Mouse (Mus musculus) ES-Bruce4 (cell line): ENCODE measurements around the gene Pgd. TPM values are rescaled to one million over a fixed set of nuclear protein-coding genes. Genes with fewer than 3 reads are reported as not detected.

Experiments used
- H3K27ac ChIP-seq: 2 replicates; pipeline ENCODE4 v1.5.1; 2012; ENCODE audit warnings: low read length, inconsistent platforms; ENCODE audit not compliant: insufficient read depth
- H3K27me3 ChIP-seq: 2 replicates; pipeline ENCODE4 v1.6.1; 2012; ENCODE audit warnings: mild to moderate bottlenecking, low read length, inconsistent platforms; ENCODE audit not compliant: control insufficient read depth, poor library complexity, insufficient read depth, severe bottlenecking
- H3K36me3 ChIP-seq: 2 replicates; pipeline ENCODE4 v1.6.1; 2012; ENCODE audit warnings: inconsistent platforms, mild to moderate bottlenecking, low read length, moderate library complexity; ENCODE audit not compliant: control insufficient read depth, poor library complexity, insufficient read depth, severe bottlenecking
- H3K4me1 ChIP-seq: one replicate; pipeline ENCODE4 v1.8.1; 2011; ENCODE audit warnings: low read length; ENCODE audit not compliant: control insufficient read depth, insufficient read depth
- H3K4me3 ChIP-seq: 2 replicates; pipeline ENCODE4 v1.5.1; 2011; ENCODE audit warnings: low read depth, mild to moderate bottlenecking, low read length
- H3K9ac ChIP-seq: 2 replicates; pipeline ENCODE4 v1.6.1; 2012; ENCODE audit warnings: low read depth, mild to moderate bottlenecking, inconsistent platforms; ENCODE audit not compliant: poor library complexity, severe bottlenecking
- H3K9me3 ChIP-seq: replicated peaks from 2 replicates; pipeline ENCODE4 v1.6.1; 2012; ENCODE audit warnings: mild to moderate bottlenecking, low read length, inconsistent platforms; ENCODE audit not compliant: control insufficient read depth, poor library complexity, insufficient read depth, severe bottlenecking
- CTCF ChIP-seq: IDR thresholded peaks from one replicate; pipeline ENCODE4 v1.8.1; 2011; ENCODE audit warnings: low read depth, low read length
- EP300 ChIP-seq: IDR thresholded peaks from 2 replicates; pipeline ENCODE4 v1.6.1; 2011; ENCODE audit warnings: low read depth, low read length; ENCODE audit not compliant: insufficient read depth
- POLR2A ChIP-seq: IDR thresholded peaks from one replicate; pipeline ENCODE4 v1.8.1; 2011; ENCODE audit warnings: low read length; ENCODE audit not compliant: insufficient read depth
- polyA plus RNA-seq: library from polyadenylated mRNA; stranded (reverse); fragments of >200 nt; gene quantifications from 2 replicates; pipeline ENCODE4 v1.2.4, GENCODE M21; 2011; ENCODE audit warnings: low read depth; ENCODE audit not compliant: missing spikeins, insufficient read depth, insufficient read length

Gene Pgd
- polyA plus RNA-seq, 1 experiment, result 109 TPM

DNA sequence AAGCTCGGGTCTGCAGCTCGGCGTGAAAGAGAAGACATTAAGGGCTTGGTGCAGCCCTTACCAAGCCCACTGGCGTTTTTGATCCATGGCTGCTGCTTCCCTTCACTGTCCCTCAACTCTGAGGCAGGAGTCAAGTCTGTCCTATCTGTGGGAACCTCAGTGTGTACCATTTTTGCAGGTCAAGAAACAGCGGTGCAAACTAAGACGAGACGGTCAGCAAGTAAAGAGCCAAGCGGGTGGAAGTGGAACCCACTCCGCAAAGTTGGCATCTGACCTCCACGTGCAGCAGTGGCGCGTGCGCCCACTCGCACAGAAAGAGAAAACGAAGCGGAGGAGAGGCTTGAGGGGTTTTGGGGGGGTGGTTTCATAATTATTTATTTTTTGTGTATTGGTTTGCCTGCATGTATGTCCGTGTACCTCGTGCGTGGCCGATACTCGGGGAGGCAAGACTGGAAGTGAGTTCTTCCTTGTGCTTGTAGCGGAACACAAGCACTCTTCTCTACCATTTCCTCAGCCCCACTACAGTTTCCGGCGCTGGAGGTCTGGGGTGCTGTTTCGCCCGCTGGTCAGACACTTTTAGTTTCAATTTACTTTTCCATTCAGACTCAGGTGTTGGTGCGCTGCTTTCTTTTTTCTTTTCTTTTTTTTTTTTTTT lies 513 bp upstream of the Pgd start:
- H3K27me3 ChIP-seq, result no peaks in the 10 kb centered on the region
- H3K36me3 ChIP-seq, result peaks cover 4% of the 10 kb centered on the region; the same call in 1 of the 2 replicates
- H3K4me1 ChIP-seq, result no peaks in the 10 kb centered on the region
- peak overlapping the region; percentile 93 for H3K4me3 ChIP-seq
- H3K9ac ChIP-seq, result peak overlapping the region; percentile 69
- H3K9me3 ChIP-seq, result no peaks in the 10 kb centered on the region
- TF ChIP-seq CTCF (no peak), POLR2A (no peak), EP300 (no peak)
- H3K27ac ChIP-seq, result peak overlapping the region; percentile 3; the same call in 1 of the 2 replicates

DNA sequence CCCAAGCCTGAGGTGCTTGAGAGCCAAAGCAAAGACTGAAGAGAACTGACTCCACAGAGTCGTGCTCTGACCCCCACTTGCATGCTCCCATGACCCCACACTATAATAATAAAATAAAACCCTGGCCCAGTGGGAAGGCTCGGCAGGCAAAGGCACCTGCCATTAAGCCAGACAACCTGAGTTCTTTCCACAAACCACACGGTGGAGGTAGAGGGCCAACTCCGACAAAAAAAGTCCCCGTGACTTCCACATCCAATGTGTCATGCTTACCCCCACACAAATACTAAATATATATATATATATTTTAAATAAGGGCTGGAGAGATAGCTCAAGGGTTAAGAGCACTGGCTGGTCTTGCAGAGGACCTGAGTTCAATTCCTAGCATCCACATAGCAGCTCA lies 2.4 kb downstream of the Pgd start:
- Histone ChIP-seq H3K4me1 (peaks cover 7% of the 10 kb centered on the region), H3K27me3 (no peaks in the 10 kb centered on the region), H3K36me3 (peaks cover 4% of the 10 kb centered on the region; the same call in 1 of the 2 replicates), H3K27ac (no peak overlapping the region), H3K9ac (no peak overlapping the region), H3K9me3 (no peaks in the 10 kb centered on the region), H3K4me3 (no peak overlapping the region)
- TF ChIP-seq CTCF (peak; percentile 11), EP300 (no peak)

DNA sequence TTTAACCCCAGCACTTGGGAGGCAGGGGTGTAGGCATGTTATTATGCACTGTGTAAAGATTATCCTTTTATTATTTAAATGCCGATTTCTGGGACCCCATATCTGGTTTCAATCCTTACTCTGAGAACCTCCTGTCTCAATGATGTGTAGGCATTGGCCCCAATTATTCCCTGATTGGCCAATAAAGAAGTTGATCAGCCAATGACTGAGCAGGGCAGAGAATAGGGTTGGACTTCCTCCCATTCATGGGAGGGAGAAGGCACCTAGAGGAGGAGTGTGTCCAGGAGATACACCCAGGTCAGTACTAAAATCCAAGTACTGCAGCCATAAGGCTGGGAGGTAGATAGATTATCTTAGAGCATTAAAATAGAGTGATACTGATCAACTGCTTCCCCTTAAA lies 3.4 kb downstream of the Pgd start:
- Histone ChIP-seq H3K9me3 (no peaks in the 10 kb centered on the region), H3K27ac (no peak overlapping the region), H3K9ac (no peak overlapping the region), H3K4me1 (peaks cover 11% of the 10 kb centered on the region), H3K36me3 (peaks cover 4% of the 10 kb centered on the region; the same call in 1 of the 2 replicates), H3K4me3 (no peak overlapping the region), H3K27me3 (no peaks in the 10 kb centered on the region)
- TF ChIP-seq EP300 (no peak), CTCF (no peak), POLR2A (no peak)

DNA sequence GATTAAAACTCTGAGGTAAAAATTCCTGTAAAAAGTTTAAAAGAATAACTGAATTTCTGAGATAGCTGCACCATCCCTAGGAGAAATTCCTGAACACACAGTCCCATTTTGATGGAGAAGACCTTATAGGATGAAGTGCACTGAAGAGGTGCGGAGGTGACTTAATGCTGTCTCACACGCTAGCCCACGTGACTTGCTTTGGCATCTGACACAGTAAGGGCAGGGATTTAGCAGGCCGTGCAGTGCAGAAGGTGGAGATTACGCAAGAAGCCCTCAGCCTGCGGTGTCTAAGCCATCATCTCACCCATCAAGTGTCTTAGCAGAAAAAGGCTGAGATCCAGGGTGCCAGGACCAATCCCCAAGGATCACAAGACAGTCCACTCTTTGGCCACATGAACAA lies 5.4 kb downstream of the Pgd start:
- TF ChIP-seq CTCF, result no peak
- TF ChIP-seq POLR2A, result no peak
- Histone ChIP-seq H3K4me3 (no peak overlapping the region), H3K27ac (no peak overlapping the region), H3K36me3 (peaks cover 14% of the 10 kb centered on the region), H3K9ac (no peak overlapping the region), H3K9me3 (no peaks in the 10 kb centered on the region), H3K4me1 (peaks cover 11% of the 10 kb centered on the region), H3K27me3 (no peaks in the 10 kb centered on the region)

DNA sequence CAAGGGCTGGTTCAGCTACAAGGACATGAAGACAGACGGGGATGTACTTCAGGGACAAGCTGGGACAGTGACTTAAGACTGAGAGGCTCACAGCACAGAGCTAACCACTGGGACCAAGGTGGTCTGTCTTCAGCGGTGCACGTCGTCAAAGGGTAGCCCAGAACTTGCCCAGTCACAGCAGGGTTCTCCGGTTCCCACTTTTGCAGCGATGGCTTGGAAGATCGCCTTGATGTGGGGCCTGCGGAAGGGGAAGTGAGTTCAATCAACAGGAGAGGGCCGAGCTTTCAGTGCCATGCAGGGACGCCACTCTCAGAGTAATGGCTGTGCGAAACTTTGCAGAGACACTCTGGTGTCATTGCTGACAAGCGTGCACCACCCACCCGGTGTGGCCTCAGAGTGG lies 6.7 kb downstream of the Pgd start:
- H3K36me3 ChIP-seq, result peaks cover 25% of the 10 kb centered on the region
- H3K9ac ChIP-seq, result no peak overlapping the region
- no peaks in the 10 kb centered on the region for H3K27me3 ChIP-seq
- peaks cover 3% of the 10 kb centered on the region; the same call in 1 of the 2 replicates for H3K9me3 ChIP-seq
- H3K4me1 ChIP-seq, result peaks cover 11% of the 10 kb centered on the region
- no peak overlapping the region for H3K27ac ChIP-seq
- H3K4me3 ChIP-seq, result no peak overlapping the region
- TF ChIP-seq CTCF (no peak), EP300 (no peak), POLR2A (no peak)

DNA sequence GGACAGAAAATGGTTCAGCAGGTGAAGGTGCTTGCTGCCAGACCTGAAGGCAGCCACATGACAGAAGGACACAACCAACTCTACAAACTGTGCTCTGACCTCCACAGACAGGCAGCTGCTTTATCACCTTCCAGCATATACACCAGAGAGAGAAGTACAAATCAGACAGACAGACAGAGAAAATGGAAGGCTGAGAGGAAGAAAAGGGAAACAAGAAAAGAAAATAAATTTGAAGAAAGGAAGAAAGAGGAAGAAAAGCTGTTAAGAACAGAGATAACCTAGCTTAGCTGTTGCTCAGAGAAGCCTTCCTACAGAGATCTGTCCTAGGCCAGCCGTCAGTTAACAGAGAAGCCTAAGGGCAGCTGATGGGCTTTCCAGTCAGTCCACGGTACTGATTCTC lies 7.4 kb downstream of the Pgd start:
- peaks cover 26% of the 10 kb centered on the region for H3K36me3 ChIP-seq
- H3K4me3 ChIP-seq, result no peak overlapping the region
- no peak overlapping the region for H3K9ac ChIP-seq
- TF ChIP-seq CTCF (no peak), EP300 (no peak), POLR2A (no peak)
- H3K27me3 ChIP-seq, result no peaks in the 10 kb centered on the region
- H3K27ac ChIP-seq, result no peak overlapping the region
- peaks cover 11% of the 10 kb centered on the region for H3K4me1 ChIP-seq
- H3K9me3 ChIP-seq, result peaks cover 5% of the 10 kb centered on the region; the same call in 1 of the 2 replicates
